Mouse (Mus musculus): ENCODE data around the gene Zfp81. TPM values are rescaled to one million over a fixed set of nuclear protein-coding genes. Genes with fewer than 3 reads are reported as not detected.

Gene Zfp81
- polyA plus RNA-seq (2015; fragmentation: Nextera tagmentation; extraction: Ambion mirVana) = 8.5 and 10.0 TPM in 2 replicates

GRCm38 (mm10) chr17:33358411-33359384, at the start of gene Zfp81:
Zfp81 (minus strand) TSS chr17:33358878.

GRCm38 (mm10) chr17:33394182-33395034, 35.7 kb upstream of the Zfp81 start, which contains the start of gene Zfp101:
Zfp101 (minus strand) TSS chr17:33394641.

GRCm38 (mm10) chr17:33289039-33289875, 69.4 kb downstream of the Zfp81 start, which contains the start of gene Zfp955b:
Zfp955b (plus strand) TSS chr17:33289544.

Other genes with a start within 250 kb of the Zfp81 start
- gene Morc2b, start 219.2 kb downstream of the Zfp81 start, polyA plus RNA-seq (2015; fragmentation: Nextera tagmentation; extraction: Ambion mirVana) = 0.57 and 0.78 TPM in 2 replicates
- gene Olfr55, start 190.4 kb downstream of the Zfp81 start, polyA plus RNA-seq (2015; fragmentation: Nextera tagmentation; extraction: Ambion mirVana) = 0.04 and 0.06 TPM in 2 replicates
- gene Olfr239, start 167.6 kb downstream of the Zfp81 start, polyA plus RNA-seq (2015; fragmentation: Nextera tagmentation; extraction: Ambion mirVana) = not detected in 2 replicates
- 0.09 TPM in 1 of 2 replicates, not detected in the other for gene Olfr1564, start 137.2 kb downstream of the Zfp81 start, polyA plus RNA-seq (2015; fragmentation: Nextera tagmentation; extraction: Ambion mirVana)
- 15.8 and 17.3 TPM in 2 replicates for gene Zfp955a, start 103.7 kb downstream of the Zfp81 start, polyA plus RNA-seq (2015; fragmentation: Nextera tagmentation; extraction: Ambion mirVana)
- 0.04 TPM in 1 of 2 replicates, not detected in the other for gene Olfr63, start 94.2 kb downstream of the Zfp81 start, polyA plus RNA-seq (2015; fragmentation: Nextera tagmentation; extraction: Ambion mirVana)
- gene Zfp955b, start 69.3 kb downstream of the Zfp81 start, polyA plus RNA-seq (2015; fragmentation: Nextera tagmentation; extraction: Ambion mirVana) = 16.7 and 18.2 TPM in 2 replicates
- gene Zfp101, start 35.8 kb upstream of the Zfp81 start, polyA plus RNA-seq (2015; fragmentation: Nextera tagmentation; extraction: Ambion mirVana) = 7.2 and 7.4 TPM in 2 replicates
- gene Actl9, start 74.0 kb upstream of the Zfp81 start, polyA plus RNA-seq (2015; fragmentation: Nextera tagmentation; extraction: Ambion mirVana) = not detected in 2 replicates
- gene Adamts10, start 165.3 kb upstream of the Zfp81 start, polyA plus RNA-seq (2015; fragmentation: Nextera tagmentation; extraction: Ambion mirVana) = 33.6 and 41.6 TPM in 2 replicates
- gene Myo1f, start 196.8 kb upstream of the Zfp81 start, polyA plus RNA-seq (2015; fragmentation: Nextera tagmentation; extraction: Ambion mirVana) = 1.8 and 1.9 TPM in 2 replicates

Measured in neural tube, postnatal 0 days (tissue).